Mouse (Mus musculus) hematopoietic stem cell, adult 5-6 weeks (primary cell): ENCODE results near the gene Wdr3. TPM values are rescaled to one million over a fixed set of nuclear protein-coding genes. Genes with fewer than 3 reads are reported as not detected.

ENCODE experiments used
- ATAC-seq, 2 experiments: fragments of 125-278 bp in 1 of 2; replicated peaks in 1 of 2; 2 replicates each; pipeline ENCODE4 v1.8.0; 2016 to 2017; ENCODE audit warnings: inconsistent platforms in 2 of 2, mild to moderate bottlenecking in 2 of 2, moderate number of reproducible peaks in 2 of 2, low read depth in 1 of 2, moderate TSS enrichment in 1 of 2; ENCODE audit not compliant: low FRiP score in 2 of 2, poor library complexity in 2 of 2, severe bottlenecking in 2 of 2, insufficient read depth in 1 of 2, low TSS enrichment in 1 of 2
- total RNA-seq: library from RNA; stranded (forward); fragments of 172-1452, 232-1000 nt; gene quantifications from 2 replicates; pipeline ENCODE4 v1.2.3, GENCODE M21; 2017

Gene Wdr3
- 73.6 and 91.9 TPM in 2 replicates for total RNA-seq

GRCm38 (mm10) chr3:100162315-100163105, at the start of gene Wdr3, which contains the start of gene Gdap2:
Gene Wdr3, minus strand, starts transcription at chr3:100162407.
Gene Gdap2, plus strand, starts transcription at chr3:100162381.
- peak; percentile 97 to 98 for ATAC-seq

GRCm38 (mm10) chr3:100206973-100207372, 44.8 kb upstream of the Wdr3 start:
- no peak for ATAC-seq

GRCm38 (mm10) chr3:100201554-100201953, 39.3 kb upstream of the Wdr3 start:
- ATAC-seq: no peak

GRCm38 (mm10) chr3:100194210-100194609, 32.0 kb upstream of the Wdr3 start:
- ATAC-seq: 0 out of 4 replicates have a peak, but pooled peaks of 1 of the 2 experiments have one; percentile 32

GRCm38 (mm10) chr3:100189861-100190260, 27.7 kb upstream of the Wdr3 start:
- ATAC-seq: no peak

GRCm38 (mm10) chr3:100189444-100189843, 27.2 kb upstream of the Wdr3 start:
- peak in 1 of 2 experiments; percentile 48; a peak in 1 of 4 replicates for ATAC-seq

GRCm38 (mm10) chr3:100180471-100180870, 18.3 kb upstream of the Wdr3 start:
- ATAC-seq: no peak

- ATAC-seq: 0 out of 4 replicates have a peak, but pooled peaks of 1 of the 2 experiments have one; percentile 32
Observed at GRCm38 (mm10) chr3:100176031-100176430, 13.8 kb upstream of the Wdr3 start.

- no peak for ATAC-seq
Observed at GRCm38 (mm10) chr3:100164991-100165390, 2.8 kb upstream of the Wdr3 start.

GRCm38 (mm10) chr3:100163556-100163955, 1.3 kb upstream of the Wdr3 start:
- ATAC-seq: no peak

GRCm38 (mm10) chr3:100161665-100162314, 417 bp downstream of the Wdr3 start:
- no peak for ATAC-seq

GRCm38 (mm10) chr3:100160682-100161445, 1.3 kb downstream of the Wdr3 start:
- ATAC-seq: no peak

- no peak for ATAC-seq
Observed at GRCm38 (mm10) chr3:100122445-100122844, 39.8 kb downstream of the Wdr3 start.

- no peak for ATAC-seq
Observed at GRCm38 (mm10) chr3:100121961-100122360, 40.2 kb downstream of the Wdr3 start.

- ATAC-seq: no peak
Observed at GRCm38 (mm10) chr3:100118681-100119080, 43.5 kb downstream of the Wdr3 start.

GRCm38 (mm10) chr3:100106736-100107135, 55.5 kb downstream of the Wdr3 start:
- ATAC-seq: no peak

- ATAC-seq: no peak
Observed at GRCm38 (mm10) chr3:100102386-100103092, 59.7 kb downstream of the Wdr3 start.
